Mouse (Mus musculus) hindbrain, postnatal 0 days (tissue): ENCODE data around the gene Mybbp1a. TPM values are rescaled to one million over a fixed set of nuclear protein-coding genes. Genes with fewer than 3 reads are reported as not detected.
A peak's percentile ranks its signal among the peaks of the same experiment; 100 is the strongest.

Experiments
- ATAC-seq: fragments of 200-750 bp; cut with Nextera tagmentation; 2 replicates; pipeline ENCODE4 v1.8.0; 2017; ENCODE audit warnings: mild to moderate bottlenecking, moderate TSS enrichment, moderate library complexity
- DNase-seq: peaks from one replicate; pipeline ENCODE4 v3.0.0-alpha.2; 2015; ENCODE audit warnings: low spot score
- H3K27ac ChIP-seq: fragments of 300-500 bp; sonication (generic); 2 replicates; pipeline ENCODE4 v1.5.1; 2014; ENCODE audit warnings: mild to moderate bottlenecking
- H3K27me3 ChIP-seq: fragments of 300-500 bp; sonication (generic); 2 replicates; pipeline ENCODE4 v1.6.1; 2014; ENCODE audit warnings: low read length, mixed read lengths; ENCODE audit not compliant: insufficient read depth
- H3K36me3 ChIP-seq: fragments of 300-500 bp; sonication (generic); 2 replicates; pipeline ENCODE4 v1.6.1; 2014; ENCODE audit warnings: low read length, mixed read lengths; ENCODE audit not compliant: insufficient read depth
- H3K4me1 ChIP-seq: fragments of 300-500 bp; sonication (generic); 2 replicates; pipeline ENCODE4 v1.6.1; 2014; ENCODE audit warnings: antibody characterized with exemption, low read length, mixed read lengths; ENCODE audit not compliant: insufficient read depth
- H3K4me2 ChIP-seq: fragments of 300-500 bp; sonication (generic); 2 replicates; pipeline ENCODE4 v1.6.1; 2014; ENCODE audit warnings: low read depth, mild to moderate bottlenecking, low read length, moderate library complexity, mixed read lengths
- H3K4me3 ChIP-seq: fragments of 300-500 bp; sonication (generic); 2 replicates; pipeline ENCODE4 v1.5.1; 2014; ENCODE audit warnings: low read length
- H3K9ac ChIP-seq: fragments of 300-500 bp; sonication (generic); replicated peaks from 2 replicates; pipeline ENCODE4 v1.6.1; 2014; ENCODE audit warnings: mild to moderate bottlenecking, low read length, moderate library complexity, mixed read lengths
- H3K9me3 ChIP-seq: fragments of 300-500 bp; sonication (generic); 2 replicates; pipeline ENCODE4 v1.6.1; 2016; ENCODE audit warnings: low read length, mixed read lengths
- CTCF ChIP-seq: IDR thresholded peaks from 2 replicates; pipeline ENCODE4 v1.5.1; 2016; ENCODE audit warnings: antibody characterized with exemption, control low read depth, low read depth
- WGBS: fragments of 180-500 bp; shearing (Covaris S2); extraction: QIAGEN DNeasy Blood & Tissue Kit; methylation state at CpG from one replicate; pipeline ENCODE4 v1.1.7; 2014; 5-methylcytosine and 5-hydroxymethylcytosine counted together
- polyA plus RNA-seq: library from polyadenylated mRNA; unstranded; fragments of >200 nt; fragmentation: Nextera tagmentation; extraction: Ambion mirVana; gene quantifications from 2 replicates; pipeline ENCODE4 v1.2.1, GENCODE M21; 2015
- total RNA-seq: library from RNA; depleted of rRNA; stranded (reverse); fragments of >200 nt; gene quantifications from 2 replicates; pipeline ENCODE4 v1.2.3, GENCODE M21; 2014

Mybbp1a gene
- total and polyA plus RNA-seq, 2 experiments from 2014 or later: 28.0 to 68.7 TPM

DNA sequence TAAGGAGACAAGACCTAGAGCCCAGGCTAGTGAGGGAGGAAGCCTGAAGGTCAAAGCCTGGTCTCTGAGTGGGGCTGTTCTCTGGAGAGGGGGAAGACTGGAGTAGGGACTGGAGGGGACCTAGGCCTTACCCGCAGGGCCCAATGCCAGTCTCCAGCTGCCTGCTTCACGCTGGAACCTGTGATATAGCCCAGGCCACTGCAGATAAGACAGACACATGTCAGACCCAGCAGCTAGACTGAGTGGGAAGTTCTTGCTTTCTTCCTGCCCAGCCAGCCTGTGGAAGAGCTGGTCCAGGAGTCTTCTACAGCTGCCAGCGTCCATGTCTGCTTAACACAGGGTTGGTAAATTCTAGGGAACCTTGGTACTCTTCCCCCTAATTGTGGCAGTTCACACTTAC lies 17.3 kb downstream of the Mybbp1a start:
- no peak for DNase-seq
- Histone ChIP-seq H3K36me3 (peaks cover 18% of the 10 kb centered on the region), H3K4me3 (no peak overlapping the region), H3K4me1 (0 out of 2 replicates have a peak, but pooled peaks cover 4% of the 10 kb centered on the region), H3K9ac (no peak overlapping the region), H3K27ac (no peak overlapping the region), H3K27me3 (no peaks in the 10 kb centered on the region), H3K9me3 (no peaks in the 10 kb centered on the region), H3K4me2 (no peak overlapping the region)
- ATAC-seq: no peak
- WGBS: 78% methylated on average over 3 of the region's 3 CpGs
- TF ChIP-seq CTCF: no peak

- Histone ChIP-seq H3K4me2 (no peak overlapping the region), H3K27ac (no peak overlapping the region)
These were observed 20.4 kb downstream of the Mybbp1a start for GRCm38 (mm10) chr11:72461500-72461981.

DNA sequence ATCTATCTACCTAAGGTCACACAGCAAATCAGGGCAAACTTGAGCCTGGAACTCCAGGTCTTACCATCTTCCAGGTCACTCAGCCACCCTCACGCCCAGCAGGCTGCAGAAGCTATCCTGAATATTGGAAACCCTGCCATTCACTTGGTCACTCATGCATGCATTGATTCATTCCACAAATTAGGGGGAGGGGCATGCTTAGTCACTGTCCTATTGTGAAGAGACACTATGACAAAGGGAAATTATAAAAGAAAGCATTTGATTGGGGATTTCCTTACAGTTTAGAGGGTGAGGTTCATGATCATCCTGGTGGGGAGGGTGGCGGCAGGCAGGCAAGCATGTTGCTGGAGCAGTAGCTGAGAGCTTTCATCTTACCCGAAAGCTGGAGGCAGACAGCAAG lies 23.7 kb downstream of the Mybbp1a start:
- Histone ChIP-seq H3K4me2 (no peak overlapping the region), H3K9ac (no peak overlapping the region), H3K36me3 (peaks cover 5% of the 10 kb centered on the region), H3K27me3 (no peaks in the 10 kb centered on the region), H3K27ac (no peak overlapping the region), H3K4me1 (peaks cover 17% of the 10 kb centered on the region), H3K4me3 (no peak overlapping the region), H3K9me3 (no peaks in the 10 kb centered on the region)
- no peak for DNase-seq
- TF ChIP-seq CTCF: no peak
- 37% methylated on average over 3 of the region's 3 CpGs for WGBS
- no peak for ATAC-seq

More at GRCm38 (mm10) chr11:72461500-72461981, 20.4 kb downstream of the Mybbp1a start:
- WGBS: 28% methylated on average over 5 of the region's 5 CpGs
- no peak for TF ChIP-seq CTCF
- Histone ChIP-seq H3K4me3 (no peak overlapping the region), H3K9me3 (no peaks in the 10 kb centered on the region), H3K27me3 (no peaks in the 10 kb centered on the region), H3K9ac (no peak overlapping the region), H3K36me3 (peaks cover 10% of the 10 kb centered on the region), H3K4me1 (peaks cover 13% of the 10 kb centered on the region)
- no peak for DNase-seq
- no peak for ATAC-seq

DNA sequence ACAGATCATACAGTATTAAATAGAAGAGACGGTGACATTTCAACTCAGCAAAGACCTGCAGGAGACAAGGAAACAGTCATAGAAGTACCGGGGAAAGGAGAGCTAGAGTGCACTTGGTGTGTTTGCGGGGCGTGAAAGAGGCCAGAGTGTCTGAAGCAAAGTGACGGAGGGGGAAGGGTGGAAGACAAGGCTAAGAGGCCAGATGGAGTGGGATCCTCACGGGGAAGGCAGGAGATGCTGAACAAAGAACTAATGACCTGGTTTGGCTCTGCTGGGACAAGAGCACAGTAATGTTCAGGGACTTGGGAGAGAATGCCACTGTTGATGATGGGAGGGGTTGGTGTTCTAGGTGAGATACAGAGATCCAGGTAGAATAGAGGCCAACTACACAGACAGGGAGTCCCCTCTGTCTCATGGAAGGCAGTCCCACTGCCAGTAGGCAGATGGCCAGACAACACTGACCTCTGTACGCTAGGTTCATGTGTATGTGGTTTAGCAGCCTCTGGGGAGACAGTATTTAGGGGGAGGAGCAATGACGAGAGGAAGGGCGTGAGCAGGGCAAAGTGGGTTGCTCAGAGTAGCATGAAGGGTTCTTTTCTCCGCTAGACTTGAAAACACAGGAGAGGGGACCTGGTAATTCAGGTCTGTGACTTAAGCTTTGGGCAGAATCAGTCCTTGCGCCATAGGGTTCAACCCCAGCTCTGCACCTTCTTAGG lies 25.0 kb downstream of the Mybbp1a start:
- Histone ChIP-seq H3K9me3 (no peaks in the 10 kb centered on the region), H3K4me3 (no peak overlapping the region), H3K4me1 (peaks cover 17% of the 10 kb centered on the region), H3K36me3 (no peaks in the 10 kb centered on the region; the same call in none of the 2 replicates), H3K4me2 (no peak overlapping the region), H3K27me3 (no peaks in the 10 kb centered on the region), H3K9ac (no peak overlapping the region), H3K27ac (peak overlapping the region; percentile 65; the same call in 1 of the 2 replicates)
- DNase-seq (no peak), ATAC-seq (no peak)
- 61% methylated on average over 11 of the region's 11 CpGs for WGBS
- TF ChIP-seq CTCF: no peak

DNA sequence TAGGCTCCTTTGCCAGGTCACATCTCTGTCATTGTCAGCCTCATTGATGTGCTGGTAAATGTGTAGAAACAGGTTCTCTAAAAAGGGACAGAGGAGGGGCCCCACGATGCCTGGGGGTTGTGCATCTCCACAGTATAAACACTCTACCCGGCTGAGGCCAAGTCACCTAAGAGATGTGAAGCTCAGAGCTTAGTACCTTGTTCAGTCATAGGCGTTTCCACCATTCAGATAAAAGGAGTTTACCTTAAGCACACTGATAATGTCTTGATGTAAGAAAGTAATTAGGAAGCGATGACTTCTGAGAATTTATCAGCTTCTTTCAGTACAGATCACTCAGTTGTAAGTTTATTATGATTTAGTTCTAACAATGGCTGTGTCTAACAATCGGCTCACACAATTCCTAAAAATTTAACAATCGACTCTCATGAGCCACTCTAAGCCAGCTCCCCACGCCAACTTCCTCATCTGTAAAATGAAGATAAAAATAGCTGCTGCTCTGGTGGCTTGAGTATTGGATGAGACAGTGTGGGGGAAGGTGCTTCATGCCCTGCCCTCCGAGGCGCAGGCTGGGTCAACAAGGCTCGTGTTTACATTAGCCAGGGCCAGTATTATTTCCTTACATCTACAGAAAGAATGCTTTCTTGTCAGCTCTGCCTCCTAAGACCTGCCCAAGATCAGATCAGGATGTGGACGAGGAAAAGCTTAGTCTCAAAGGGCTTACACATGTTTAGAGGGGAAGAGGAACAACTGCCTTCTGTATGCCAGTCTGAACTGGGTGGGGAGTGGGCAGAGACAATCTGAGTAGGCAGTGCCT lies 25.7 kb downstream of the Mybbp1a start:
- DNase-seq (no peak), ATAC-seq (no peak)
- H3K9ac ChIP-seq: no peak overlapping the region
- H3K4me1 ChIP-seq: peaks cover 15% of the 10 kb centered on the region
- WGBS: 64% methylated on average over 11 of the region's 11 CpGs
- no peaks in the 10 kb centered on the region; the same call in 1 of the 2 replicates for H3K36me3 ChIP-seq
- peak overlapping the region; percentile 65; the same call in 1 of the 2 replicates for H3K27ac ChIP-seq
- no peak overlapping the region for H3K4me2 ChIP-seq
- no peaks in the 10 kb centered on the region for H3K27me3 ChIP-seq
- no peak overlapping the region for H3K4me3 ChIP-seq
- no peaks in the 10 kb centered on the region for H3K9me3 ChIP-seq
- TF ChIP-seq CTCF: no peak

DNA sequence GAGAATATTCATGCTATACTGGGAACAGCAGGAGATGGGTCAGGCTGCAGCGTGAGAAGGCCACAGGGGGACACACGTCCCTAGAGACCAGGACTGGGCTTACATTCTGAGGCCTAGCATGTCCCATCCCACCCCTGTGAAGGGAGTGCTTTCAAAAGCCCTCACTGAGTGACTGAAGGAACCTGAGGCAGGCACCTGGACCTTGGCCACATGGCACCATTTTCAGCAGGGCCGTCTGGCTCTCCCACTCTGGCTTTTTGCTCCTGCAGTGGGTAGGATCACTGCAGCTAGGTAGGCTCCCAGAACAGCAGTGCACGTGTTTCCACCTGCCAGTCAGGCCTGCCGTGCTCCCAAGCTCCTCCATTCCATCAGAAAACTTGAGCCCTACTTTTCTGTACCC lies 27.4 kb downstream of the Mybbp1a start:
- peaks cover 12% of the 10 kb centered on the region for H3K4me1 ChIP-seq
- H3K9me3 ChIP-seq: no peaks in the 10 kb centered on the region
- no peak overlapping the region for H3K4me3 ChIP-seq
- no peak for TF ChIP-seq CTCF
- WGBS: 47% methylated on average over 5 of the region's 5 CpGs
- H3K36me3 ChIP-seq: no peaks in the 10 kb centered on the region
- no peaks in the 10 kb centered on the region for H3K27me3 ChIP-seq
- no peak overlapping the region for H3K4me2 ChIP-seq
- peak overlapping the region; percentile 42; the same call in 1 of the 2 replicates for H3K27ac ChIP-seq
- no peak for ATAC-seq
- no peak for DNase-seq
- H3K9ac ChIP-seq: no peak overlapping the region
